Mouse (Mus musculus) lung, adult 2 months (tissue): Measurements from ENCODE around the gene Pnpla3. TPM values are rescaled to one million over a fixed set of nuclear protein-coding genes. Genes with fewer than 3 reads are reported as not detected.
A peak's percentile ranks its signal among the peaks of the same experiment; 100 is the strongest.

ENCODE experiments used
- DNase-seq: peaks from one replicate; pipeline ENCODE4 v3.0.0; 2022
- H3K4me1 ChIP-seq: fragments of 200-500 bp; 2 replicates; pipeline ENCODE4 v1.6.1; 2011; ENCODE audit warnings: low read length; ENCODE audit not compliant: control insufficient read depth, insufficient read depth
- H3K4me3 ChIP-seq: fragments of 200-500 bp; replicated peaks from 2 replicates; pipeline ENCODE3; 2011; ENCODE audit warnings: low read depth, mild to moderate bottlenecking, control low read depth, low read length; ENCODE audit errors: extremely low read depth
- CTCF ChIP-seq: fragments of 200-500 bp; IDR thresholded peaks from 2 replicates; pipeline ENCODE4 v1.5.1; 2011; ENCODE audit warnings: mild to moderate bottlenecking, low read length, control low read depth; ENCODE audit not compliant: insufficient read depth
- POLR2A ChIP-seq: fragments of 200-500 bp; IDR thresholded peaks from 2 replicates; pipeline ENCODE4 v1.6.1; 2011; ENCODE audit warnings: low read depth, mild to moderate bottlenecking, control low read depth, low read length, borderline replicate concordance; ENCODE audit errors: extremely low read depth
- WGBS: fragments of 180-500 bp; shearing (Covaris S2); methylation state at CpG from one replicate; pipeline ENCODE4 v1.1.7; 2018; 5-methylcytosine and 5-hydroxymethylcytosine counted together
- polyA plus RNA-seq: library from polyadenylated mRNA; depleted of rRNA; stranded (reverse); fragments of >200 nt; gene quantifications from 2 replicates; pipeline ENCODE4 v1.2.3, GENCODE M21; 2012

The Pnpla3 gene
- polyA plus RNA-seq, 1 experiment, result 33.9 TPM

DNA sequence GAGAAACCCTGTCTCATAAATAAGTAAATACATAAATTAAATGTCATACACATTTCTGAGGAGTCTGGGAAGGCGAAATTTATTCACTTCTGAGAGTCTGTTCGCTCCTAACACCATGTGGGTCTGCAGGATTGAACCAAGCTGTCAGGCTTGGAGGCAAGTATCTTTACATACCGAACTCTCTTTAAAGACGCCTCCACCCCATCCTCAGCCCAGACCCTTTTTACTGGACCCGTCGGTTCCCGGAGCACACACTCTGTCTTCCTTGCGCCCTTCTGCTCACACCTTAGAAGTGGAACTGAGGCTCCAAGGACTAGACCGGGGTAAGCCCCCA lies 24.1 kb downstream of the Pnpla3 start:
- WGBS, result 3% methylated on average over 9 of the region's 9 CpGs
- Histone ChIP-seq H3K4me1 (peaks cover 3% of the 10 kb centered on the region; the same call in 1 of the 2 replicates), H3K4me3 (peak overlapping the region; percentile 90)
- no peak for DNase-seq
- TF ChIP-seq CTCF (no peak), POLR2A (no peak)

DNA sequence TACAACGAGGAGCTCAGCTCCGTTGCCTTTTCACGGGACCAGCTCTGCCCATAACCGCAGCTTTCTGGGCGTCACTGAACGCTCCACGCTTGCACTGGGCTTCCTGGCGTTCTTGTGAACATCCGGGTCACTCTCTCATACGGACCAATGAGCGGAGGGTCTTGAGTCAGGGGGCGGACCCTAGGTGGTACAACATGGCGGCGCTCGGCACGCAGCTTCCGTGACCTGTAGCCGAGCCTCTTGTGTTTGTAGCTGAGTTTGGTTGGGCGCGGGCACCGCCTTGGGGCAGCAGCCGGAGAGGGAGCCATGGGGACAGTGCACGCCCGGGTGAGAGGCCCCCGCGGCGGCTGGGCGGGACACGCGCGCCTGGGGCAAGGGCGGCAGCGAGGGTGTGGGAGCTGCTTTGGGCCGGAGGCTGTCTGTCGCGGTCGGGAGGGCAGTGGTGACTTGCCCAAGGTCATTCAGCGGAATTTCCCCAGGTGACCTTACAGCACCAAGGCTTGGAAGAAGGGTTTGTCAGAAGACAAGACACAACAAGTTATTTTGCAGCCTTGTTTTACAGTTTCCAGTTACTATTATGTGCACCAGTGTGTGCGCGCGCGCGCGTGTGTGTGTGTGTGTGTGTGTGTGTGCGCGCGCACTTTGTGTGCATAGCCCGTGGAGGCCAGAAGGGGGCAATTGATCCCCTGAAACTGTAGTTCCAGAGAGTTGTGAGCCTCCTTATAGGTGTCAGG lies 24.6 kb downstream of the Pnpla3 start, which contains the start of gene Samm50:
Gene Samm50, plus strand, starts transcription at position 184 of the 734 bp plus-strand sequence.
- Histone ChIP-seq H3K4me1 (peaks cover 3% of the 10 kb centered on the region; the same call in 1 of the 2 replicates), H3K4me3 (peak within 1 kb of the TSS; percentile 90)
- peak; percentile 89 for DNase-seq
- TF ChIP-seq POLR2A (peak; percentile 89; the same call in 1 of the 2 replicates), CTCF (no peak)
- WGBS, result 5% methylated on average over 48 of the region's 48 CpGs

DNA sequence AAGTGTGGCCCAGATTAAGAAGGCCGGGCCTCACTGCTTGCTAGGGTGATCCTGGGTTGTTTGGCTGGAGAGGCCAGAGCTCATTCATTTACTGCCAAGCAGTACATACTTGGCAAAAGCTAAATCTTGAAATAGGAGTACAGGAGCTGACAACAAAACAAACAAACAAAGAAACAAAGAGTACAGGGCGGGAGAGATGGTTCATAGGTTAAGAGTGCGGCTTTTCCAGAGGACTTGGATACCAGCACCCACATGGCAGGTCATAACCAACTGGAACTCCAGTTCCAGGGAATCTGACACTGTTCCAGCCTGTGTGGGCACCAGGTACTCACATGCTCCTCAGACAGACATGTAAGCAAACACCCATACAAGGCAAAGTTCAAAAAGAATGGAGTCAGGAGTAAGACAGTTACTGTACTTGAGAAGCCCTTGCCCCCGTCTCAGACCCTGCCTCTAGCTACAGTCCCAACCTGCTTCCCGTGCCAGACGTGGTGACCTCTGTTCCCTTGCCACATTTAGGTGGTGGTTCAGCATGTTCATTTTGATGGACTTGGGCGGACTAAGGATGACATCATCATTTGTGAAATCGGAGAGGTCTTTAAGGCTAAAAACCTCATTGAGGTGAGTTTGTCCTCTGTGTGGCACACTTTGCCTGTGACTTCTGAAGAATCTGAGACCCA lies 29.0 kb downstream of the Pnpla3 start:
- peaks cover 3% of the 10 kb centered on the region; the same call in 1 of the 2 replicates for H3K4me1 ChIP-seq
- no peak overlapping the region for H3K4me3 ChIP-seq
- TF ChIP-seq POLR2A, result no peak
- TF ChIP-seq CTCF, result no peak
- 66% methylated on average over 8 of the region's 8 CpGs for WGBS
- no peak for DNase-seq

DNA sequence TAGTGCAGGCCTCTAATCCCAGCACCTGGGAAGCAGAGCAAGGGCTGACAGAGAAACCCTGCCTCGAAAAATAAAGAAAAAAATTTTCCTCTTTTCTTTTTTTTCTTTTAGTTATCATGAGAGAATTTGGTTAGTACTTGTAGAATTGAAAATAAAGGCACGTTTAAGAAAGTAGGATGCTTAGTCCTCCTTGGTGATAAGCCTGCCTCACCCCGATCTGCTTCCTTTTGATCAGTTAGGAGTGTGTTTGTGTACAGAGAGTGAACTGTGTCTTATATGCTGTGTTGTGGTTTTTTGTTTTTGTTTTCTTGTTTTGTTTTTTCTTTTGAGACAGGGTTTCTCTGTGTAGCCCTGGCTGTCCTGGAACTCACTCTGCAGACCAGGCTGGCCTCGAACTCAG lies 39.7 kb downstream of the Pnpla3 start:
- no peak for TF ChIP-seq POLR2A
- no peak for TF ChIP-seq CTCF
- WGBS, result 91% methylated on average over 4 of the region's 4 CpGs
- DNase-seq, result no peak
- Histone ChIP-seq H3K4me3 (no peak overlapping the region), H3K4me1 (no peaks in the 10 kb centered on the region)

DNA sequence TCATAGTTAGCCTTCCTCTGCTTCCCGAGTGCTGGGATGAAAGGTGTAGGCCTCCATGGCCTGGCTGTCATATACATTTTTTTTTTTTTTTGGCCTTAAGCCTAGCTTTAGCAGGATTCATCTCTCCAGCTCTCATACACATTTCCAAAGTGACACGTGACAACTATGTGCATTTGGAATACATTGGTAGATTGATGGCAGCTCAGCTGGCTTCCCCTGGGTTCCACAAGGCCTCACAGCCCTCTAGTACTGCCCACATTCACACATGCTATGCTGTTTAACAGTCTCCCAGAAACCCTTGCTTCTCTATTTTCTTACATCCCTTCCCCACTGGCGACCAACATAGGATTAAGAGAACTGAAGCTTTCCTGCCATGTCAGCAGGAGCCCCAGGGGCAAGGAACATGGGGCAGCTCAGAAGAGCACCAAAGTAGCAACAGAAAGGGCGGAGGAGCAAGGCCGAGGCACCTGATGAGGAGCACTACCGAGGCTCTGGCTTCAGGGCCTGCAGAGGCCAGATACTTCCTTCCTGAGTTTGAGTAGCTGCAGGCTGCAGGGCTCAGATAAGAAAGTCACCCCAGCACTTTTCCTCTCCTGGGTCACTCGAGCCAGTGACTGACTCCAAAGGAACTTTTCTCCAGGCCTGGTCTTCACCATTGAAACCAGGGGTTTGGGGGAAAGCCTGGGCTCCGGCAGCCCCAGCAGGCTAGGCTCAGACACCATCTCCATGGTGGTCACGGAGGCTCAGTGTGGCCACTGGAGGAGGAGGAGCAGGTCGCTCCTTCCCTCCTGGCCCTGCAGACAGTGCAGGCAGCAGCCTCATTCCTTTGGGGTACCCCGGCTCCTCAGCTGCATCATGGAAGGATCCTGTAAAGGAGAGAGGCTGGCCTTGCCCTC lies 42.1 kb downstream of the Pnpla3 start:
- WGBS, result 49% methylated on average over 11 of the region's 11 CpGs
- H3K4me1 ChIP-seq, result no peaks in the 10 kb centered on the region
- DNase-seq, result no peak
- no peak overlapping the region for H3K4me3 ChIP-seq
- TF ChIP-seq CTCF, result no peak
- no peak for TF ChIP-seq POLR2A

DNA sequence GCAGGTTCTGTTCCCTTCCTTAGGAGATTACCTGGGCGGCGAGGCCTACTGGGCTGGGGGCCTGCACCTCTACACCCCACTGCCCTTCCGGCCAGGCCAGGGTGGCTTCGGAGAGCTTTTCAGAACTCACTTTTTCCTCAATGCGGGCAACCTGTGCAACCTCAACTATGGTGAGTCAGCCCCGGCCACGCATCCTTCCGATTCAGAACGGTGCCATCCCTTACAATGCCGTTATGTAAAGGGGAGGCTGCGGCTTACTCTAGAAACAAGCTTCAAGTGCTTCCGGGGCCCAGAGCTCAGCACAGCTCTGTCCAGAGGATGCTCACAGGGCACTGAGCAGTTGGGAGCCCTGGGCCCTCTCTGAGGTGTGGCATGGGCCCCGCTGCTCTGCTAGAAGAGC lies 42.8 kb downstream of the Pnpla3 start:
- DNase-seq, result no peak
- no peaks in the 10 kb centered on the region for H3K4me1 ChIP-seq
- TF ChIP-seq CTCF (no peak), POLR2A (no peak)
- no peak overlapping the region for H3K4me3 ChIP-seq
- 89% methylated on average over 13 of the region's 13 CpGs for WGBS

DNA sequence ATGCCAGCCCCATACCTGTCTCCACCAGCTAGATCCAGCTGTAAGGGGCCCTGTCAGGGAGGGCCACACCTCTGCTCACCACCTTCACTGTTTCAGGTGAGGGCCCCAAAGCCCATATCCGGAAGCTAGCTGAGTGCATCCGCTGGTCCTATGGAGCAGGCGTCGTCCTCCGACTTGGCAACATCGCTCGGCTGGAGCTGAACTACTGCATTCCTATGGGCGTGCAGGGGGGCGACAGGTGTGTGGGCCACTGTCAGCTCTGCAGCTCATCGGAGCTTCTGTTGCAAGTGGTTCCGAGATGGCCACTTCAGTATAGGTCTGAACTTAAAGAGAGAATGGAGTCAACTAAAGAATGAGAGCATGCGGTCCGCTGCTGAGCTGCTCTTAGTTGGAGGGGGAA lies 43.3 kb downstream of the Pnpla3 start:
- H3K4me3 ChIP-seq, result no peak overlapping the region
- no peak for DNase-seq
- no peak for TF ChIP-seq POLR2A
- TF ChIP-seq CTCF, result no peak
- 89% methylated on average over 13 of the region's 13 CpGs for WGBS
- no peaks in the 10 kb centered on the region for H3K4me1 ChIP-seq

DNA sequence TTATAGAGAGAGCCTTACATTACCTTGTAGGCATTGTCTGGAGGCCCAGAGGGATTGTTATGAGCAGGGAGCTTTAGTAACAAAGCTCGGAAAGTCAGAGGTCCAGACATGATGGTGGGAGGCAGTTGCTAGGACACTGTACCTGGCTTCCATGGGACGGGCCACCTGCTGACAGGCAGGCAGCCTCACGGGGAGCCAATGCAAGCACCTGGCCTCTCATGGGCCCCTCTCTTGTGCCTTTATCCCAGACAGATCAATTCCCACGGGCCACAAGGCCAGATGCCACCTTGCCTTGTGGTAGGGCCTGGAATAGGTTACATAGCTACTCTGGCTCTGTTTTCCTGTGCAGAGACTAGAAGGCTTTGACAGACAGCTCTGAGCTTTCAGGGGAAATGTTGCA lies 43.9 kb downstream of the Pnpla3 start:
- Histone ChIP-seq H3K4me1 (no peaks in the 10 kb centered on the region), H3K4me3 (no peak overlapping the region)
- TF ChIP-seq POLR2A (no peak), CTCF (no peak)
- DNase-seq, result no peak
- WGBS, result 81% methylated on average over 4 of the region's 4 CpGs

DNA sequence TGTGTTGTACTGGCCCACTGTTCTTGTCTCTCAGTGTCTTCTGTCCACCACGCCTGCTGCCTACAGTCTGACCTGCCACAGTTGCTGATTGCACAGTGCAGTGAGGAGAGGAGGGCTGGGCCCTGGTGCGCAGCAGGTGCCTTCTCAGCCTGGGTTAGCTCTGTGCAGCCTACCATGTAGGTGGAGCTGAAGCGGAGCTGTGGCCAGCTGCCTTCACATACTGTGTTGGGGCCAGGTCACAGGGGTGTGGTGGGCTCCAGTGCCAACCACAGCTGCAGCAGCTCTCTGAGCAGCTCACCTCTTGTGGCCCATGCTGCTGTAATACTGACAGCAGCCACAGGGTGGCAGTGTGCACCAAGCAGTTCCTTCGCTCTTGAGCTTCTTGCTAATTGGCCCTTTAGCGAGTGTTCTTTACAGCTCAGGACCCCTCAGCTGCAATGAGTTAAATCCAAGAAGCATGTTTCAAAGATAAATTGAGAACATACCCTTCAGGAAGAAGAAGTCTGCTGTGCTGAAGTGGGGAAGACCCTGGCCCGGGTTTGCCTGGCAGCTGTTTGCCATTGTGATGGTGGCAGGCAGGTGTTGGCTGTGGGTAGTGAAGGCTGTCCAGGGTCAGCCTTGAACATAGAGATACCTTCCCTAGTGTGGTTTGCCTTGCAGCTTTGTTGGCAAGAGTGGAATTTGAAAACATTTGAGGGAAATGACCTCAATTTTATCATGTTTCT lies 44.6 kb downstream of the Pnpla3 start:
- peak; percentile 100 for TF ChIP-seq CTCF
- TF ChIP-seq POLR2A, result no peak
- Histone ChIP-seq H3K4me1 (no peaks in the 10 kb centered on the region), H3K4me3 (no peak overlapping the region)
- peak; percentile 83 for DNase-seq
- 44% methylated on average over 6 of the region's 6 CpGs for WGBS
